Mouse (Mus musculus) adrenal gland, adult (tissue): ENCODE data around the gene Coq8b.

Experiments
- DNase-seq, 2 experiments: peaks; one replicate each; pipeline ENCODE4 v3.0.0; 2022 to 2023; ENCODE audit warnings: low spot score in 1 of 2; ENCODE audit not compliant: inconsistent age in 2 of 2

Coq8b gene

DNA sequence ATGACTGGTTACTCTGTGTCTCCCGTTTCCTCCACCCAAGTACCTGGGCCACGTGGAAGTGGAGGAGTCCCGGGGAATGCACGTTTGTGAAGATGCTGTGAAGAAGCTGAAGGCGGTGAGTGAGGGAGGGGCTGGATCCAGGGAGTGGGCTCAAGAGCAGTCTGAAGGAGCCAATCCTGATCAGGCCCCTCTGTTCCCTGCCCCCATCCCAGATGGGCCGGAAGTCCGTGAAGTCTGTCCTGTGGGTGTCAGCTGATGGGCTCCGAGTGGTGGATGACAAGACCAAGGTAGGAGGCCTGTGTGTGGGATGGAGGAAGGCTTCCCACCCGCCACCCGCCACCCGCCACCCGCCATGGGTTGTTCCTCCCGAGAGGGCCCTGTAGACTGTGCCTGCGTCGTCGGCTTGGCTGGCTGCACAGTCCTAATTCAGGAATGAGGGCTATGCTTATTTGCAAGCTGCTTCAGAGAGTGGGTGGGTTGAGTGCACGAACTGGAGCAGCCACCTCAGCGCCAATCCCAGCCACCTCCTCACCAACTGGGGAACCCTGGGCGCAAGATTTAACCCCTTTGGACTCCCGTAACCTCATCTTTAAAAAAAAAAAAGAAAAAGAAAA is 33.8 kb downstream of the Coq8b start:
- no peak for DNase-seq

DNA sequence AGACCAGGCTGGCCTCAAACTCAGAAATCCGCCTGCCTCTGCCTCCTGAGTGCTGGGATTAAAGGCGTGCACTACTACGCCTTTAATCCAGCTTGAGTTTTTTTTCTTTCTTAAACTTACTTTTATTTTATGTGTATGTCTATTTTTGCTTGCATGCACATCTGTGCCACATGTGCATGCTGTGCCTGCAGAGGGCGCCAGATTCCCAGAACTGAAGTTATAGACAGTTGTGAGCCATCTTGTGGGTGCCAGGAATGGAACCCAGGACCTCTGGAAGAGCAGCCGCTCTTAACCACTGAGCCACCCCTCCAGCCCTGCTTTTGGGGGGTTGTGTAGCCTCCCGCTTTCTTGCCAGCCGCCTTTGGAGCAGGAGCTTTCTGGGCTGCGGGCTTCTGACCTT is 38.6 kb downstream of the Coq8b start:
- DNase-seq = no peak

DNA sequence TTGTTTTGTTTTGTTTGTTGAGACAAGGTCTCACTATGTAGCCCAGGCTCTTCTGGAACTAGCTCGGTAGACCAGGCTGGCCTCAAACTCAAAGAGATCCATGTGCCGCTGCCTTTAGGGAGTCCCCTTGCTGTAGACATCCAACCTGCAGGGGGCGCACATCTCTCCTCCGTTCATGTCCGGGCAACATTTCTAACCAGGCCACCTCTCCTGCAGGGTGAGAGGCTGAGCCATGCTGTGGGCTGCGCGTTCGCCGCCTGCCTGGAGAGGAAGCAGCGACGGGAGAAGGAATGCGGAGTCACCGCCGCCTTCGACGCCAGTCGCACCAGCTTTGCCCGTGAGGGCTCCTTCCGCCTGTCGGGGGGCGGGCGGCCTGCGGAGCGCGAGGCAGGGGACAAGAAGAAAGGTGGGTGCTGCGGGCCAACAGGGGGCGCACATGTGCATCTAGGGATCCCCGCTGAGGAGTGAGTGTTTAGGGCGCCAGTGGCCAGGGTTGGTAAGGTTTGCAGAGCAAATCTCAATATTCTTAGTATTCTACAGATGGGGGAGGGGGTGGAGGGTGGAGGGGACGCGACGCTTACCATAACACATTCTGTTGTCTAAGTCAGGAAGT is 41.0 kb downstream of the Coq8b start:
- DNase-seq = peak; percentile 26 to 60

DNA sequence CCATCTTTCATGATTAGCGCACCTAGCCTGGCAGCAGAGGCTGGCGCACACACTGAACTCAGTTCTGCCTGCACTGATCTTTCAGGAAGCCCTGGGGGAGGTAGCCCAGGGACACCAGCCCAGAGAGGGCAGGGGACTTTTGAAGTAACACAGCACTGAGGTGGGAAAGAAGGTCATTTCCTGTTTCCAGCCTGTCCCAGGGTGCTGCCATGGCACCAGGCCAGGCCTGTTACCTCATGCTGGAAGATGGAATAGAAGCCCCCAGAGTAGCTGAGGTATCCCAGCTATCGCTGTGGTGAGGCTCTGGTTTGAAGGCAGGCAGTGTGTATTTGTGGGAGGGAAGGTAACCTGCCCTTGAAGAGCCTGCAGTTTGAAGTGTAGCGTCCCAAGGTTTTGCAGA is 42.1 kb downstream of the Coq8b start:
- DNase-seq = no peak

DNA sequence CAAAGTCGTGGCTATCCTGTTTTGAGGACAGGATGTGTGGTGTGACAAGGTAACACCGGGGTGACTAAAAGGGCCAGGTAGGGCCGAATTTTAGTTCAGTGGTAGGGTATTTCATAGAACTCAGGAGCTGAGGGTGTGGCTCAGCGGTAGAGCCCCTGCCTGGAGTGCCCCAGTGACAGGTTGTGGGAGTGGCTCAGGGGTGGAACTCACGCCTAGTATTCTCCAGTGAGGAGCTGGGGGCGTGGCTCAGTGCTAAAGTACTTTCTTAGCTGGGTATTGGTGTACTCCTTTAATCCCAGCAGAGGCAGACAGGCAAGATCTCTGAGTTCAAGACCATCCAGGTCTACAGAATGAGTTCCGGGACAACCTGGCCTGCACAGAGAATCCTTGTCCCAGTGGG is 43.2 kb downstream of the Coq8b start:
- DNase-seq = no peak

DNA sequence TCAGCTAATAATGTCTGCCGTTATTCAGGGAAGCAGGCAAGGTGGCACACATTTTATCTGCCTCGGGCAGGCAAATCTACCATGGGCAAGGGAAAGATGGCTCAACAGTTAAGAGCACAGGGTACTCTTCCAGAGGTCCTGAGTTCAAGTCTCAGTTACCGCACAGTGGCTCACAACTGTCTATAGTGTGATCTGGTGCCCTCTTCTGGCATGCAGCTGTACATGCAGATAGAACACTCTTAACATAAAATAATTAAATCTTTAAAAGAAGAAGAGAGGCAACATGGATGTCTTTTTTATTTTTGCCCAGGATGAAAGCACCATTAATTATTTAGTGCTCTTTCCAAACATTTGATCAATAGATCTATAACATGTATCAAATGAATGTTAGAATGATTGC is 44.4 kb downstream of the Coq8b start:
- peak in 1 of 2 experiments; percentile 53 for DNase-seq

DNA sequence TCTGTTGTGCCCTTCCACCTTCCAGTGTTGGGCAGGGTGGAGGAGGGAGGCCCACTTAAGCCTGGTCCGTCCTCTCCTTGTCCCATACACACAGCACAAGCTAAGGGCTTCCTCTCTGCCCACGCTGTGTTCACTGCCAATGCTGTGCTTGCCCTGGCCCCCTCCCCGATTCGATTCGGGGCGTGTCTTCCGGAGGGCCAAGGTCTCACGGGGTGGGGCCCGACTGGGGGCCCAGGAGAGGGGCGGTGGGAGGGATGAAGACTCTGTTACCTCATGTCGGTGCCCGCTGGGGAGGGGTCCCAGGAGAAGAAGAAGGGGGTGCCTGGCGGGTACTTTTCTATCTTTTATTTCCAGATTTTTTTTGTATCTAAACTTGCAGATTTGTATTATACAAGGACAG is 48.9 kb downstream of the Coq8b start:
- no peak for DNase-seq

DNA sequence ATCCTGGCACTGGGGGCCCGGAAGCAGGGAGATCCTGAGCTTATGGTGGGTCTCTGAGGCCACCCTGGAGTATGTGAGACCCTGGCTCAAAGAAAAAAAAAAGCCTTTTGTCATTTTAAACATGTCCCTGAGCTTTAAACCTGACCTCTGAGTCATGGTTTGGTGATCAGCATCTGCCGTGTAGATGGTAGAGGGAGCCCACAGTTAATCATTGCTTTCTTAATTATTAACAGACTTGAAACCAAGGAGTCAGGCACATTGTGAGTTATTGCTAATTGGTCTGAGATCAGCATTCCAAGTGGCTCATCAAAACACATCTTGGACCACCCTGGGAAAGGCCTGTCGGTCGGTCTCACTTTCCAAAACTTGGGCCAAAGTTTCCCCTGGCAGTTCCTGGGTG is 49.4 kb downstream of the Coq8b start:
- DNase-seq = no peak

DNA sequence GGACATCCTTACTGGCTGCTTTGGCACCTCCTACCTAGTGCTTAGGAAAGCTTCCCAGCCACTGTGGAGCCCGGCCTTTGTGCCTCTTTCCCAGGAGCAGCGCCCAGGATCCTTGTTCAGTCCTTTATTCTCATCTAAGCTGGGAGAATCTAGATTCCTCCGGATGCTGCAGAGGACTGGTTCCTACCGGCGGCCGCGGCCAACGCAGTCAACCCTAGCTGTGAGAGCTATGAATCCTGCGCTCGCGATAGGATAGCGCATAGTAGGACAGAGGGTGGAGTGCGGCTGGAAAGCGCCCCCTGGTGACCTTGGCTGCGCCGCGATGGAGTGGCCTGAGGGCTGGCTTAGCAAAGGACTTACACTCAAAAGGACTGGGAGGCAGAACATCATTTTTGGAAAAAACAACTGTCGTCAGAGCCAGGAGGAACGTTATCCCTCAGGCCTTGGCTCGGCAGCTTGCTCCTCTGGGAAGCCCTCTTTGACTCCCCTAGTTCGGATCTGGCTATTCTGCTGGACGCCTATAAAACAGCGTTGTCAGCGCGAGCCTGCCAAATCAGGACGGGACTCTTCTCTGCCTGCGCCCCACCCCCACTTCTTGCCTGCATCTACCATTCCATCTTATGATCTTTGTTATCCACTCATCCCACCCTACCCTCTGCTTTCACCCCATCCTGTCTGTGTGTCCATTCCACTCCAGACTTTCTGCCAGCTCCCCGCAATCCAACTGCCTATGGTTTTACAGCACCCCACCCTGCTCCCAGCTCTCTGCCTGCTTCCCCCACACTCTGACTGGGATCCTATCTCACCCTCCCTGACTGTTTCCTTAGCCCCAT is 52.3 kb downstream of the Coq8b start:
- DNase-seq = peak in 1 of 2 experiments; percentile 62

DNA sequence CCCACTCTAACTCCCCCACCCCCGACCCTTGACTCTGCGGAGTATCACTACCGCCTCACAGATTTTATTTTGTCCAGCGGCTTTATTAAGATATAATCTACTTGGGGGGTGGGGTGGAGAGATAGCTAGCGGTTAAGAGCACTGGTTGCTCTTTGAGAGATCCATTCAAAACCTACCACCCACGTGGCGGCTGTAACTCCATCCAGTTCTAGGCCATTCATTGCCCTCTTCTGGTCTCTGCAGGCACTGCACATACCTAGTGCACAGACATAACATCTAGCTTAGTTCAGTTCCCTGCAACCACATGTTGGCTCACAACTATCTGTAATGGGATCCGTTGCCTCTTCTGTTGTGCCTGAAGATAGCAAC is 52.9 kb downstream of the Coq8b start:
- DNase-seq = peak; percentile 60 to 82

DNA sequence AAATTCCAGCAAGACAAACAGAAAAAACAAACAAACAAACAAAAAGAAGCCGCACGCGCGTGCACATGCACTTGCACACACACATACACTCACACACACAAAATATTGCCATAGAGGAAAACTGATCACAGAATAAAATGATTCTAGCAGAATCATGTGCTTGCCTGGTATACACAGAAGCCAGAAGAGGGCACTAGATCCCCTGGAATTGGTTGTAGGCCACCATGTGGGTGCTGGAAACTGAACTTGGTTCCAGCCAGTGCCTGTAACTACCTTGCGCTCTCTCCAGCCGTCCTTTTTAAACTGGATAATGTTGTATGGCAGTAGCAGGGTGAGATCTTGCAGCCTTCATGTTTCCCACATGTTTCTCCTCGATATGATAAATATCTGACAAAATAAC is 55.9 kb downstream of the Coq8b start:
- no peak for DNase-seq

DNA sequence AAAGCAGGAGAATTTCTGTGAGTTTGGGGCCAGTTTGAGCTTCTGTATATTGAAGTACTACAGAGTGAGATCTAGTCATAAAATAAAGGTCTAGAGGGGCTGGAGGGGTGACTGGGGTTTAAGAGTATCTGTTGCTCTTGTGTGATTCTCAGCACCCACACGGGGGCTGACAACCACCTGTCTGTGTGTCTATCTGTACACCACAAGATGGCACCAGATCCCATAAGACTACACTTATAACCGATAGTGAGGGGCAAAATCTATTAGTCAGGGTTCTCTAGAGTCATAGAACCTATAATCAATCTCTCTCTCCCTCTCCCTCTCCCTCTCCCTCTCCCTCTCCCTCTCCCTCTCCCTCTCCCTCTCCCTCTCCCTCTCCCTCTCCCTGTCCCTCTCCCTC is 57.7 kb downstream of the Coq8b start:
- no peak for DNase-seq

DNA sequence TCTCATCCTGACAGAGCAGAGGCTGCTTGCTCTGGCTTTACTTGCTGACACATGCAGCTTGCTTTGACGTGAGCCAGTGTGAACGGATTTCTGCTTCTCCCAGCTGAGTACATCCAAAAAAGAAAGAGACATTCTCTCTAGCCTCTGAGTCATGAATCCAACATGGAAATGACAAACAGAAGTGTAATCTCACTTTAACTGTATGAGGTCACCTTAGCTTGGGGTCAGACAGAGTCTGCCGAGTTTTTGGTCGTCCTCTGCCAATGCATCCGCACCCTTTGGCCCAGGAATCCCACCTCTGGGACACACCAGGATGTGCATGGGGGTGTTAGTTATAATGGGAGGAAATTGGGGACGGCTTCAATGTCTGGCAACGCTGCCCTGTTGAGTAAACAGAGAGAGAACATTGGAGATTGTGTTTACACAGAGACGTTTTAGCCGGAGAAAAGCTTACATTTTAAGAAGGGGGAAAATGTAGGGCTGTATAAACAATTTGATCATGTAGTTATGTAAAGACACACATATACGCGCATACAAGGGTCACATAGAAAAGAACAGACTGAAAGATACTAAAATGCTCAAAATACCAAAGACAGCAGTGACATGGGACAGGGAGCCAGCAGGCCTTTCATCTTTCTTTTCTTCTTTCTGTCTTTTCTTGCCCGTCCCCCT is 59.1 kb downstream of the Coq8b start:
- DNase-seq = peak; percentile 24 to 51

DNA sequence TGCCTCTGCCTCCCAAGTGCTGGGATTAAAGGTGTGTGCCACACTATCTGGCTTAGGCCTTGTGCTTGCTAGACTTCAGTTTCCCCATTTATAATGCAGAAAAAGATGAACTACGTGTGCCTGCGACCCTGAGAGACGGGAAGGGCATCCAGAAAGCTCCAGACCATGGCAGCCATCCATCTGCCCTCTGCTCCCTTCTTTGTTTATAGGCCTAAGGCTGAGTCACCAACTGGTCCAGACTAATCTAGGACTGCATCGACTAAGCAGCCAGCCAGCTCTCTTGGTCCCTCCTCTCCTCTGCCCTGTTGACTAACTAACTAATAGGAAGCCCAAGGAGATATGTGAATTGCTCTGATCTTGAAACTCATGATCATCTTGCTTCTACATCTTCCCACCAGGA is 63.1 kb downstream of the Coq8b start:
- DNase-seq = peak; percentile 35 to 57

DNA sequence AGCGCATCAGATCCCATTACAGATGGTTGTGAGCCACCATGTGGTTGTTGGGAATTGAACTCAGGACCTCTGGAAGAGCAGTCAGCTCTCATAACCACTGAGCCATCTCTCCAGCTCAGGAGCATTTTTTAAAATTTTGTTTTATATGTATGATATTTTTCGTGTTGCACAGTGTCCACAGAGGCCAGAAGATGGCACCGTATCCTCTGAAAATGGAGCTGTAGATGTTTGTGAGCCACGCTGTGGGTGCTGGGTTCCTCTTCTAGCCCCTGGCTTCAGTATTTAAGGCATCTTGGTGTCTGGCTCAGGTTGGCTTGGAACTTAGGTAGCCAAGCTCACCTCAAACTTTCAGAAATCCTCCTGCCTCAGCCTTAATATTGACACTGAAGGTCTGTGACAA is 63.7 kb downstream of the Coq8b start:
- no peak for DNase-seq

DNA sequence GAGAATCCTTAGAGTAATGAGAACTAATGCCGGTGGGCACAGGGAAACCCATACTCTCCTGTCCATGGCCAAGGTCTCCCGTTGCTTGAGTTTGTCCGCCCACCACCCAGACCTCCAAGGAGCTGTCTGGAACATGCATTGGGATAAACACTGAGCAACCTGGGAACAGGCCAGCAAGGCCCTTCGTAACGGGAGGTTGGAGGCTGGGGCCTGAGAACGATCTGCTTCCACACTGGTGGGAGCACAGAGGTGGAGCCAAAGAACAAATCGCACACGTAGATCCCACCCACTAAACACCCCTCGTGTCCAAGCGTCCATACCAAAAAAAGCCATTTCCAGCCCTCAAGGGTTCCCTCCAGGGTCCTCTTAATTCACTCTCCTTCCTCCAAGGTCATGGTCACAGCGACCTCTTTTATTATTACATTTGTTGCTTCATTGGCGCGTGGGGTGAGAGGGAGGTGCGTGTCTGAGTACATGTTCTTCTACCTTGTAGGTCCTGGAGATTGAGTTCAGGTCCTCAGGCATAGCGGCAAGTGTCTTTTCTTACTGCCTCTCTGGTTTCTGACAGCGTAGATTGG is 65.3 kb downstream of the Coq8b start:
- no peak for DNase-seq

DNA sequence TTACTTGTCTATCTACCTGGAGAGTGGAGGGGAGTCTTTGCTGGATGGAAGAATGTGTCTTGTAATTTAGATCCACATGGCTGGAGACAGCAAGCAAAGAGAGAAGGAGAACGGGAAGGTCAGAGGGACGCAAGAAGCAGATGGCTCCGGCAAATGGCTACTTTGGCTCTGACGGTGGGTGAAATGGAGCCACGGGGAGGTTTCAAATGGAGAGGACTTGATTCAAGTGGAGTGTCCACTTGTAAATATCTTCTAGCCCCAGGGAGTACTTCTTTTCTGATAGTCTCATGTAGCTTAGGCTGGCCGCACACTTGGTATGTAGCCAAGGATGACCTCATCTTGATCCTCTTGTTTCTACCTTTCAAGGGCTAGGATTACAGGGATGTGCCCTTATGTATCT is 66.0 kb downstream of the Coq8b start:
- DNase-seq = no peak

DNA sequence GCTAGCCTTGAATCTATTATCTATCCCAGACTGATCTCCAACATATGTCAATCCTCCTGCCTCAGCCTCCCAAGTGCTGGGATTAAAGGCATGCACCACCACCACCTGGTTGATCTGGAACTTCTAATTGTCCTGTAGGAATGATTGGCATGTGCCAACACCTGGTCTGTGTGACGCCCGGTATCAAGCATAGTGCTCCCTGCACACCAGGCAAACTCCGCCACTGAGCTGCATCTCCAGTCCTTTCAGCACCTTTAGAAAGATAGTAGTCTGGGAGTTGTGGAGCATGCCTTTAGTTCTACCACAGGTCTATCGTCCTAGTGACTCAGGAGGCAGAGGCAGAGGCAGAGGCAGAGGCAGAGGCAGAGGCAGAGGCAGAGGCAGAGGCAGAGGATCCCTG is 67.5 kb downstream of the Coq8b start:
- DNase-seq = no peak

DNA sequence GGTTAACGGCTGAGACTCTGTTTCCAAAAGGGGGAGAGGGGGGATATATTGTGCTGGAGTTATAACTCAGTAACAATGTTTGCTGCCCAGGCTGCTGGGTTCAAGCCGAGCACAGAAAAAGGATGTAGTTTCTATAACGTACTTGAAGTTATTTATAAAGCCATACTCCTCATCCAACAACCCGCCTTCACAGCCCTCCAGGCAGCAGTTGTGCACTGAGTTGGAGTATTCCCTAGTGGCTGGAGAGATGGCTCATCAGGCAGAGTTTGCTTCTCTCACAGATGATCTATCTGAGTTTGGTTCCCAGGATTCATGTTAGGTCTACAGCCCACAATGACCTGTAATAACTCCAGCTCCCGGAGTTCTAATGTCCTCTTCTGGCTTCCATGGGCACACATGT is 68.0 kb downstream of the Coq8b start:
- no peak for DNase-seq

DNA sequence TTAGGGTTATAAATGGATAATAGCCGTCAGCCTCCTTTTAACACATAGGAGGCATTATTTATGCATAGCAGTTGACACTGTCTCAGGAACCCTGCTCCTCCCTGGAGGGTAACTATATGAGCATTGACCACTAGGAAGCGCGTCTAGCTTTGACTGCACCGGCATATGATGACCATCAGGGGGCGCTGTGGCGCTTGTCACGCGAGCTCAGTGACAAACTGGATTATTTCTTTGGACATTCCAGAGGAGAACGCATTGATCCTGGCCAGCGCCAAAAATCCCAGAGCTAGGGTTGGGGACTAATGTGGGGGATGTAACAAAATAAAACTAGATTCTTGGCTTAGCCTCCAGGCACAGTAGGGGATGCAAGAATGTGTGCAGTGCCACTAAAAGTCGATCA is 69.3 kb downstream of the Coq8b start:
- peak; percentile 76 to 89 for DNase-seq

DNA sequence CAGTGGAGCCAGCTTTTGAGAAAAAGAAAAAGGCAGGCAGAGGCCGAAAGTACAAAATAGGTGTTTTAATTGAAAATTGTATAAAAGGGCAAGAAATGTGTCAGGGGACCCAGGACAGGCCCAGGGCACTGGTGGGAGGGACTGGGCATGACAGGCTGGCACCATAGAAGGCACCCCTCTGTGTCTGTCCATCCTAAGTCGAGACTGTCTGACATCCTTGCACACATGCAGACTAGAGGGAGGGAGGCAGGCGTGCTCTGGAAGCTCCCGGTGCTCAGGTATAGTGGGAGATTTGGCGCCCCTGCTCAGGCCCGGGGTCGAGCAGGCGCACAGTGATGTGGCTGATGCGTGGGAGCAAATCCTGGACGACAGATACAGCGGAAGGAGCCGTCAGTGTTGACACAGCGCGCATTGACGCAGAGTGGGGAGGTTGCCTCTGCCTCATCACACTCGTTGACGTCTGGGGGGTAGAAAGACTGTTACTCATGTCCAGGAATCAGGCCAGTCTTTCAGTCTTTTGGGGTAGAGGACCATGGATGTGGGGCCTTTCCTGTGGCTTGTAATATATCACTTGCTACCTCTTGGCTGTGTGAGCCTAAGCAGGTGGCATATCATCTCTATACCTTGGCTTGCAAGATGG is 72.4 kb downstream of the Coq8b start:
- no peak for DNase-seq
